Mouse (Mus musculus) MEL (cell line): ENCODE results near the gene As3mt. TPM values are rescaled to one million over a fixed set of nuclear protein-coding genes. Genes with fewer than 3 reads are reported as not detected.

ENCODE experiments used
- BHLHE40 ChIP-seq: IDR thresholded peaks from 2 replicates; pipeline ENCODE4 v1.6.1; 2012; ENCODE audit warnings: low read depth, mild to moderate bottlenecking, inconsistent platforms, low read length, improper control_type of control experiment, borderline replicate concordance
- CHD1 ChIP-seq: IDR thresholded peaks from 2 replicates; pipeline ENCODE4 v1.6.1; 2012; ENCODE audit warnings: low read depth, mild to moderate bottlenecking, inconsistent platforms, low read length, improper control_type of control experiment
- CHD2 ChIP-seq: IDR thresholded peaks from 2 replicates; pipeline ENCODE4 v1.6.1; 2011; ENCODE audit warnings: low read length, improper control_type of control experiment
- CTCF ChIP-seq, 3 experiments: IDR thresholded peaks in 2 of 3; conservative IDR thresholded peaks in 1 of 3; 2 replicates each; pipeline ENCODE4 v1.5.1; 2011 to 2012; ENCODE audit warnings: low read length in 3 of 3, low read depth in 2 of 3, mild to moderate bottlenecking in 2 of 3, improper control_type of control experiment in 1 of 3, inconsistent platforms in 1 of 3, mixed read lengths in 1 of 3, moderate library complexity in 1 of 3; ENCODE audit not compliant: control insufficient read depth in 1 of 3, insufficient read depth in 1 of 3, poor library complexity in 1 of 3, severe bottlenecking in 1 of 3
- E2F4 ChIP-seq: IDR thresholded peaks from 2 replicates; pipeline ENCODE4 v1.6.1; 2011; ENCODE audit warnings: low read depth, low read length, improper control_type of control experiment, borderline replicate concordance
- ELF1 ChIP-seq: IDR thresholded peaks from 2 replicates; pipeline ENCODE4 v1.6.1; 2014; ENCODE audit warnings: low read depth, mild to moderate bottlenecking, inconsistent platforms, low read length, improper control_type of control experiment, moderate library complexity
- GATA1 ChIP-seq: IDR thresholded peaks from 2 replicates; pipeline ENCODE4 v1.6.1; 2011; ENCODE audit warnings: low read depth, low read length, improper control_type of control experiment
- KAT2A ChIP-seq: conservative IDR thresholded peaks from 2 replicates; pipeline ENCODE4 v1.6.1; 2012; ENCODE audit warnings: low read depth, low read length, improper control_type of control experiment, inconsistent platforms
- MAX ChIP-seq: IDR thresholded peaks from 2 replicates; pipeline ENCODE4 v1.6.1; 2011; ENCODE audit warnings: low read length, improper control_type of control experiment
- MEF2A ChIP-seq: IDR thresholded peaks from 2 replicates; pipeline ENCODE4 v1.6.1; 2014; ENCODE audit warnings: low read depth, mild to moderate bottlenecking, inconsistent platforms, low read length, improper control_type of control experiment; ENCODE audit not compliant: poor library complexity, insufficient replicate concordance, severe bottlenecking; ENCODE audit errors: extremely low read depth
- MYB ChIP-seq: IDR thresholded peaks from 2 replicates; pipeline ENCODE4 v1.6.1; 2011; ENCODE audit warnings: mild to moderate bottlenecking, low read depth, low read length, improper control_type of control experiment
- NRF1 ChIP-seq: IDR thresholded peaks from 2 replicates; pipeline ENCODE4 v1.6.1; 2014; ENCODE audit warnings: low read depth, mild to moderate bottlenecking, inconsistent platforms, low read length, improper control_type of control experiment, moderate library complexity; ENCODE audit not compliant: poor library complexity, insufficient read depth, severe bottlenecking
- POLR2A ChIP-seq, 2 experiments: IDR thresholded peaks; 2 replicates each; pipeline ENCODE4 v1.6.1; 2011 to 2012; ENCODE audit warnings: low read length in 2 of 2, mild to moderate bottlenecking in 2 of 2, control low read depth in 1 of 2, improper control_type of control experiment in 1 of 2, low read depth in 1 of 2, moderate library complexity in 1 of 2; ENCODE audit not compliant: control insufficient read depth in 1 of 2, insufficient read depth in 1 of 2, poor library complexity in 1 of 2
- POLR2AphosphoS2 ChIP-seq: IDR thresholded peaks from 2 replicates; pipeline ENCODE4 v1.6.1; 2011; ENCODE audit warnings: low read length, improper control_type of control experiment
- POLR2AphosphoS5 ChIP-seq: IDR thresholded peaks from 2 replicates; pipeline ENCODE4 v1.6.1; 2012; ENCODE audit warnings: low read depth, borderline replicate concordance, mild to moderate bottlenecking, inconsistent platforms, low read length, moderate library complexity, mixed read lengths
- RAD21 ChIP-seq: IDR thresholded peaks from 2 replicates; pipeline ENCODE4 v1.6.1; 2011; ENCODE audit warnings: mild to moderate bottlenecking, low read depth, low read length, improper control_type of control experiment
- RCOR1 ChIP-seq: IDR thresholded peaks from 2 replicates; pipeline ENCODE4 v1.6.1; 2012; ENCODE audit warnings: low read depth, mild to moderate bottlenecking, inconsistent platforms, low read length, improper control_type of control experiment
- SIN3A ChIP-seq: IDR thresholded peaks from 2 replicates; pipeline ENCODE4 v1.6.1; 2012; ENCODE audit warnings: low read length, improper control_type of control experiment, inconsistent platforms
- TBP ChIP-seq: IDR thresholded peaks from 2 replicates; pipeline ENCODE4 v1.8.0; 2011; ENCODE audit warnings: low read depth, low read length, improper control_type of control experiment
- USF2 ChIP-seq, 2 experiments: IDR thresholded peaks; 2 replicates each; pipeline ENCODE4 v1.6.1; 2011 to 2012; ENCODE audit warnings: improper control_type of control experiment in 2 of 2, low read length in 2 of 2, borderline replicate concordance in 1 of 2, inconsistent platforms in 1 of 2, low read depth in 1 of 2, mild to moderate bottlenecking in 1 of 2; ENCODE audit not compliant: insufficient read depth in 1 of 2
- ZC3H11A ChIP-seq: IDR thresholded peaks from 2 replicates; pipeline ENCODE4 v1.6.1; 2012; ENCODE audit warnings: low read depth, mild to moderate bottlenecking, inconsistent platforms, low read length, improper control_type of control experiment
- ZKSCAN1 ChIP-seq: IDR thresholded peaks from 2 replicates; pipeline ENCODE4 v1.6.1; 2012; ENCODE audit warnings: low read depth, mild to moderate bottlenecking, inconsistent platforms, low read length, improper control_type of control experiment, moderate library complexity
- ZNF384 ChIP-seq: IDR thresholded peaks from 2 replicates; pipeline ENCODE4 v1.6.1; 2012; ENCODE audit warnings: low read depth, mild to moderate bottlenecking, inconsistent platforms, low read length, improper control_type of control experiment
- polyA plus RNA-seq, 2 experiments: library from polyadenylated mRNA; stranded (reverse) in 1 of 2; unstranded in 1 of 2; fragments of >175 nt in 1 of 2; fragments of >200 nt in 1 of 2; gene quantifications; 2 replicates each; pipeline versions ENCODE4 v1.2.1 to v1.2.4; 2012; ENCODE audit warnings: low replicate concordance in 2 of 2, low read depth in 1 of 2; ENCODE audit not compliant: insufficient read length in 2 of 2, insufficient read depth in 1 of 2, missing spikeins in 1 of 2
- total RNA-seq: library from RNA; depleted of rRNA; stranded (reverse); fragments of 300-350 nt; gene quantifications from 2 replicates; pipeline ENCODE4 v1.2.3, GENCODE M21; 2012

Gene As3mt
- total and polyA plus RNA-seq, 3 experiments, result 17.0 to 52.2 TPM; not detected in 1

GRCm38 (mm10) chr19:46760375-46761160, 53.3 kb downstream of the As3mt start (continued):
- TF ChIP-seq RAD21, result peak; percentile 99
- no peak for TF ChIP-seq MEF2A
- TF ChIP-seq ZC3H11A, result peak; percentile 100
- TF ChIP-seq ELF1, result 0 out of 2 replicates have a peak, but pooled peaks have one; percentile 20
- peak; percentile 40; the same call in 1 of the 2 replicates for TF ChIP-seq ZNF384
- TF ChIP-seq SIN3A, result no peak
- no peak for TF ChIP-seq MAX
- 0 out of 4 replicates have a peak, but pooled peaks of 1 of the 2 experiments have one; percentile 29 for TF ChIP-seq POLR2A (IDR thresholded peaks at IDR 0.05; ENCODE audit: control insufficient read depth in 1 of 2, insufficient read depth in 1 of 2, low read depth in 1 of 2, low read length in 2 of 2, poor library complexity in 1 of 2)
- peak in 2 of 3 experiments; percentile 90 to 99 for TF ChIP-seq CTCF (IDR thresholded peaks at IDR 0.05 in 2 of 3, conservative IDR thresholded peaks at IDR 0.05 in 1 of 3; ENCODE audit: control insufficient read depth in 1 of 3, insufficient read depth in 1 of 3, low read depth in 2 of 3, low read length in 3 of 3, poor library complexity in 1 of 3, severe bottlenecking in 1 of 3)
- TF ChIP-seq KAT2A, result no peak
- TF ChIP-seq MYB, result no peak
- no peak for TF ChIP-seq NRF1
- TF ChIP-seq ZKSCAN1, result no peak
- no peak for TF ChIP-seq POLR2AphosphoS5
- TF ChIP-seq RCOR1, result no peak
- no peak for TF ChIP-seq CHD1
- no peak for TF ChIP-seq USF2 (IDR thresholded peaks at IDR 0.05; ENCODE audit: borderline replicate concordance in 1 of 2, insufficient read depth in 1 of 2, low read depth in 1 of 2, low read length in 2 of 2)
- TF ChIP-seq POLR2AphosphoS2, result no peak
- TF ChIP-seq BHLHE40, result no peak
- no peak for TF ChIP-seq GATA1
- TF ChIP-seq CHD2, result no peak
- TF ChIP-seq TBP, result no peak
- no peak for TF ChIP-seq E2F4
